Mouse (Mus musculus): ENCODE data around the gene Afdn. TPM values are rescaled to one million over a fixed set of nuclear protein-coding genes. Genes with fewer than 3 reads are reported as not detected.
"Not testable (repeated sequence)": the region's sequence is repeated elsewhere in the genome, so short reads cannot be mapped to it uniquely, and the experiment has no call there.

The Afdn gene
- polyA plus RNA-seq, 1 experiment from 2014 or later = 159 TPM

DNA sequence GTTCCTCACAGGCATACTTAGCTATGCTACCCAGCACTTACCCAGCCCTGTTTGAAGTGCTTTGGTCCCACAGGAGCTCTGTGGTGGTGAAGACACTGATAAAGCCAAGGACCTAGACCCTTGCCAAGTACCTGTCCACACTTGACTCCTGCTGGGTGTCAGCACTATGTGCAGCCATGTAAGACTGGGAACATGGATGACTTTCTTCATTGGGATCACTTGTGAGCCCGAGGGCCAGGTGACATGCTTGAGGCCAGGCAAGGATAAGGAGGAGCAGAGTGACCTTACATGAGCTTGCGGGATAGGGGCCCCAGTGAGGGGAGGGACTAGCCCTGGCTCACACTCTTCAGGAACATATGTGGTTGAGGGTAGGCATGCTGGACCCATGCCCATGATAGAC is 178.9 kb downstream of the Afdn start:
- not testable (repeated sequence) for ATAC-seq; H3K4me1 ChIP-seq; H3K36me3 ChIP-seq (ENCODE audit: poor library complexity, severe bottlenecking); H3K27ac ChIP-seq; H3K4me2 ChIP-seq; H3K4me3 ChIP-seq; H3K9ac ChIP-seq; H3K27me3 ChIP-seq; H3K9me3 ChIP-seq (replicated peaks)
- 85% methylated on average over 2 of the region's 2 CpGs for WGBS

DNA sequence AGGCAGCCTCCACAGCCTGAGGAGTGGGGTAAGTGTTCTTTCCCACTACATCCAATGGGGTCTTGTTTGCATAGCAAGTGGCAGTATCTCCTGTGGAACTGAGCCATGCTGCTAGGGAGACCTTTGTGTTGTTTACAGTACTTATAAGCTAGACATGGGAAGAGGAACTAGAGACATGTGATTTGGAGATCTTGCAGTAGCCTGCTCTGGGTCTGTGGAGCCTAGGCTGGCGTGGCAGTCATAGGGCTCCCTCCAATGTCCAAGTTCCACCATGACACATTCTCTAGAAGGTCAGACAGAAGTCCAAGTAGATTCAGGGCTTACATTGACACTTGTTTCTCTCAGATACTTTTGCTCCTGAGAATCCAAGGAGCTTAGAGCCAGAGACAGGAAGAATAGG is 180.1 kb downstream of the Afdn start:
- no peaks in the 10 kb centered on the region for H3K27me3 ChIP-seq
- no peaks in the 10 kb centered on the region for H3K9me3 ChIP-seq (replicated peaks)
- H3K4me3 ChIP-seq = no peak overlapping the region
- H3K9ac ChIP-seq = no peak overlapping the region
- H3K4me2 ChIP-seq = no peak overlapping the region
- H3K27ac ChIP-seq = no peak overlapping the region
- ATAC-seq = no peak
- H3K4me1 ChIP-seq = no peaks in the 10 kb centered on the region
- H3K36me3 ChIP-seq (ENCODE audit: poor library complexity, severe bottlenecking) = no peaks in the 10 kb centered on the region
- 64% methylated on average over 1 of the region's 1 CpGs for WGBS

DNA sequence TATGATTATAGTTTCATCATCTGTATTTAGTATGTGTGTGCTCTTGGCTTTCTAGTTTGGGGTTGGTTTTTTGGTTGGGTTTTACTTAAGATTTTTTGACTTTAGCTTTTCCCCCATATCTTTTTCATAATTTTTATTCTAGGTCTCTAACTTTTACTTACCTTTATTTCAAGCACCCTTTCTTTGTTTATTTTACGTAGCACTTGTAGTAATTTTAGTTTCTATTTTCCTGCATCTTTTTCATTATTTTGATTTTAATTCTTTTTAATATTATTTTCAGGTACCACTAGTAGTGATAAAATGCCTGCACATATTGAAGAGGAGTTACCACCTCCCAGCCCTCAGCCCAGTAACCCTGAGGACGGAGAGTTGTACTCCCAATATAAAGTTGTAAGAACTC is 187.7 kb downstream of the Afdn start, which contains the start of gene Gm7168:
Gene Gm7168, plus strand, starts transcription at position 301 of the 400 bp plus-strand sequence.
- not testable (repeated sequence) for H3K27ac ChIP-seq; H3K4me2 ChIP-seq; ATAC-seq; H3K9me3 ChIP-seq (replicated peaks); H3K4me3 ChIP-seq; H3K9ac ChIP-seq; H3K4me1 ChIP-seq; H3K27me3 ChIP-seq; H3K36me3 ChIP-seq (ENCODE audit: poor library complexity, severe bottlenecking)
- WGBS = 91% methylated on average over 1 of the region's 2 CpGs

DNA sequence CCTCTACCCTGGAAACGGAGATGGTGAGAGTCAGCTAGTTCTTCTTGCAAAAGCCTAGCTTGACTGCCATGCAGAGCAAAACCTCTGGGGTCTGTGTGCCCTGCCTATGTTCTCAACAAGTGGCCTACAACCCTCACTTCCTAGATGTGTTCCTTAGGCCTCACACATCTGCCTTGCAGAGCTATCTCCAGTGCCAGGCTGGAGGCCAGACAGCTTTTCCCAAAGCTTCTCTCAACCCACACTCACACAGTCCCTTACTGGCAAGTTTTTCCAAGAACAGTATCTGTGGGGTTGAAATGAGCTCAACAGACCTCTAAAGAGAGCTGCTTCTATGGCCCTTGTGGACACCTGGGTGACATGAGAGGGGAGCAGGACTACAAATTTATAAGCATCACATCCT is 191.2 kb downstream of the Afdn start:
- WGBS = 89% methylated on average over 1 of the region's 1 CpGs
- not testable (repeated sequence) for H3K9me3 ChIP-seq (replicated peaks); H3K9ac ChIP-seq; H3K27me3 ChIP-seq; H3K4me1 ChIP-seq; H3K4me3 ChIP-seq; ATAC-seq; H3K36me3 ChIP-seq (ENCODE audit: poor library complexity, severe bottlenecking); H3K4me2 ChIP-seq; H3K27ac ChIP-seq

Other genes starting within 250 kb of the Afdn start
- 19.2 and 20.6 TPM in 2 replicates for gene Tcte2, start 1.3 kb downstream of the Afdn start, polyA plus RNA-seq (2015; fragmentation: Nextera tagmentation; extraction: Ambion mirVana)
- not detected in 2 replicates for gene Gm7168, start 187.8 kb downstream of the Afdn start, polyA plus RNA-seq (2015; fragmentation: Nextera tagmentation; extraction: Ambion mirVana)
- gene Gm7356, start 243.2 kb downstream of the Afdn start, polyA plus RNA-seq (2015; fragmentation: Nextera tagmentation; extraction: Ambion mirVana) = not detected in 2 replicates